Mouse (Mus musculus) ovary, adult 18-20 months (tissue): ENCODE measurements at regions not wholly inside any gene's neighbourhood (a gene's known extent, or its start where the extent isn't known, plus 50 kb on each side); places are given as distances from the start of the nearest gene placed in this dataset.

Experiments used
- DNase-seq: peaks from one replicate; pipeline ENCODE4 v3.0.0; 2022; ENCODE audit warnings: low spot score, mixed read lengths

DNA sequence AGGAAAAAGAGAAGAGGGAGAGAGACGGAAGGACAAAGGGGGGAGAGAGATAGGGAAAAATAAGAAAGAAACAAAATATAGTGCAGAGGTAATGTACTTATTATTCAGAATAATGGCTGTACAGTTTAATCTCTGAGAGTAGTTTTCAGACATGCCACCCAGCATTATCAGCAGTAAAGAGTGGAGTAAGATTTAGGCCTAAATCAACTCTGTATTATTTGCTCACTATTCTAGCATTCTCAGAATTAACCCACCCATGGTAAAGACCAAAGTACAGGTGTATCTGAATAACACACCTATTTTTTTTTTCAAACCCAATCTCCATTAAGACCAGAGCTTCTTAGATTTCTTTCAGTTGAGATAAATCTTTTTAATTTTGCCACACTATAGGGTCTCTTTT, 177.7 kb upstream of the Gm11114 start:
- no peak for DNase-seq

GRCm38 (mm10) chr9:85136715-85137582, 175.6 kb upstream of the Gm11114 start:
- no peak for DNase-seq

DNA sequence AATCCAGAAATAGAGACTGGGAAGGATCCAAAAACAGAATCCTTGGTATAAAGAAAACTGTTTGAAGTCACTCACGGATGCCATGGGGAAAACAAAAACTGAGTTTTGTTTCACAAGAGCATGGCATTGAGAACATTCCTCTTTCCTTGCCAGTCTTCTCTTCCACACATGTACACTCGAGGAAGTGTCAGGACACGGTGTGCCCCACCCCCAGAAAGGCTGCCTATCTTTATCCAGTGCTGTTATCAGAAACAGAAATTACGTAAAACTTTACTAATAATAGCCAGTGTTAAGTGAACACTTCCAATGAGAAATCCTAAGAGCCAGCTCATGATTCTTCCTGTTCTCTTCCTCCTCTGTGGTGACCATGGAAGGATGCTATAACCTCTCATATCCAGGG, 172.7 kb upstream of the Gm11114 start:
- no peak for DNase-seq

DNA sequence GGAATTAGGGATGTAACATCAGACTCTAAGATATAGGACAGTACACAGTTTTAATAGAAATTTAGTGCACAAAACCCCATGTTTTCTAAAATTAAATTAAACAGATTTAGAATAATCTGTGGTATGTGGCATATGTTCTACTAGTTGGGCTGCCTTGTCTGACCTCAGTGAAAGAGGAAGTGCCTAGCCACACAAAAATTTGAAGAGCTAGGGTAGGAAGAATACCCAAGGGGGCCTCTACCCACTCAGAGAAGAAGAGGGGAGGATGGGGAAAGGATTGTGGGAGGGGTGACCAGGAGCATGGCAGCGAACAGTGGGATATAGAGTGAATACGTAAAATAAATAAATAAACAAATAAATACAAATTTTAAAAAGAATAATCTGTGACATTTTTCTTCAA, 168.2 kb upstream of the Gm11114 start:
- DNase-seq: no peak

- DNase-seq: no peak
Measured at GRCm38 (mm10) chr9:85165632-85166031, 146.9 kb upstream of the Gm11114 start.

DNA sequence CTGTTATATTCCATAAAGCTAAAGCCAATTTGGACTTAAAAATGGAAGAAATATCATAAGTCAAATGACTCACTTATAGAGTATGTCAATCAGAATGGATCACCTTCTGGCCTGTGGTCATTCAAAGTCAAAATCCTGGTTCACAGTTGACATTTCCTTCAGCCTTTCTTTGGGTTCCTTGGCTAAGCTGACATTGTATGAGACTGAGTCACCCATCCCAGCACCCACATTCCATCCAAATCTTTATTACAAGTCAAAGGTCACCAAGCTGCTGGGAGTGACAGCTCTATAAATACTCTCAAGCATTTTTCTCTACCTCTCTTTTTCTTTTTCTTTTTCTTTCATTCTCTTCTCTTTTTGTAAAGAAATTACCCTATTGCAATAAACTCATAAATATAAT, 145.3 kb upstream of the Gm11114 start:
- no peak for DNase-seq

DNA sequence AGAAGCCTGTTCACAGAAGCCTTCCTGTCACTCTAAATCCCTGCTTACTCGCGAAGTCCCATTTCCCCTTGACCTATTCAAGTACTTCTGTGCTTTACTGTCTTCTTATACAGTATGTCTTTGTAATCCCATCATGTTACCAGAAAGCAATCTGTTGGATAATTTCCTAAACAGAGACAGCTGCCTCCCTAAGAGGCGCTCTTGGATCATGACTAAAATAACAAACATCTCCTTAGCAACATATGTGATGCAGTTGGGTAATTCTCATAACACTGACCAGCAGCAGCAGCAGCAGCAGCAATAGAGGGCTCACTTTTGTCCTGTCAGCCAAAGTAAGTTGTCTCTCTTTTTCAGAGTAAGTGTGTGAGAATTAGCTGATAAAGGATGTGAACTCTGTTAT, 138.1 kb upstream of the Gm11114 start:
- DNase-seq: no peak

DNA sequence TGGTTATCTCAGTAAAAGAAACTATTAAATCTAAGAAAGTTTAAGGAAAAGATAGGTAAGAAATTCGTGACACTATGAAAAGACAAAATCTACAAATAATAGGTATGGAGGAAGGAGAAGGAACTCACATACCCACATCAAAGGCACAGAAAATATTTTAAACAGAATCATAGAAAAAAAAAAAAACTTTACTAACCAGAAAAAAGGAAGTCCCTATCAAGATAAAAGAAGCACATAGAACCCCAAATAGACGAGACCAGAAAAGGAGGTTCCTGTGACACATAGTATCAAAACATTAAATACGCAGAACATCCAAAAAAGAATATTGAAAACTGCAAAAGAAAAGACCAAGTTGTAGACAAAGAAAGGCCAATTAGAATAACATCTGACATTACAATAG, 111.4 kb upstream of the Gm11114 start:
- no peak for DNase-seq

DNA sequence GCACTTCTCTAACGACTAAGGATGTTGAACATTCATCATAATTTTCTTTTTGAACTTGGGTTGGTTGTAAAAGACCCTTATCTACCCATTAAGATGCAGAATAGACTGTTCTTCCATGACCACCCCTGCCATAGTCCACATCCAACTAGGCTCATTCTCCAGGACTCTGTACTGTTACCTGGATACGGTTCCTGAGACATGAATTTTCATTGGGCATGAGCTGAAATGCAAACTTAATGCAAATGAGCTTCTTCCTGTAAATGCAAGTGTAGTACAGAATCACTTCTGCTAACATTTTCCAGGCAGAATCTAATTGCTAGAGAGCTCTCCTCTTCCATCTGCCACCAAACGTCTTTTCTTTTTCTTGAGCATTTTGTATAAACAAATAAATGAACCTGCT, 87.7 kb upstream of the Gm11114 start:
- DNase-seq: no peak
